Mouse (Mus musculus) E14TG2a.4 (cell line): ENCODE measurements around the gene Rnf187.

Source experiments
- CTCF ChIP-seq: conservative IDR thresholded peaks from 2 replicates; pipeline ENCODE4 v1.5.1; 2014; ENCODE audit warnings: low read length
- NANOG ChIP-seq: IDR thresholded peaks from 2 replicates; pipeline ENCODE4 v1.6.1; 2014; ENCODE audit warnings: borderline replicate concordance, low read length, mixed read lengths
- POU5F1 ChIP-seq: IDR thresholded peaks from 2 replicates; pipeline ENCODE4 v1.6.1; 2014; ENCODE audit warnings: low read length, borderline replicate concordance

- no peak for TF ChIP-seq CTCF
- no peak for TF ChIP-seq NANOG
- no peak for TF ChIP-seq POU5F1
Measured at GRCm38 (mm10) chr11:58926651-58927050, 12.1 kb downstream of the Rnf187 start.
